Mouse (Mus musculus) C2C12 (cell line): ENCODE results near the gene En1.

ENCODE experiments used
- CEBPB ChIP-seq: IDR thresholded peaks from one replicate; pipeline ENCODE4 v1.6.1; 2011; ENCODE audit warnings: low read depth, mild to moderate bottlenecking, control low read depth, moderate library complexity
- MYOG ChIP-seq: IDR thresholded peaks from one replicate; pipeline ENCODE4 v1.6.1; 2011; ENCODE audit not compliant: control insufficient read depth, insufficient read length; ENCODE audit errors: extremely low read depth

DNA sequence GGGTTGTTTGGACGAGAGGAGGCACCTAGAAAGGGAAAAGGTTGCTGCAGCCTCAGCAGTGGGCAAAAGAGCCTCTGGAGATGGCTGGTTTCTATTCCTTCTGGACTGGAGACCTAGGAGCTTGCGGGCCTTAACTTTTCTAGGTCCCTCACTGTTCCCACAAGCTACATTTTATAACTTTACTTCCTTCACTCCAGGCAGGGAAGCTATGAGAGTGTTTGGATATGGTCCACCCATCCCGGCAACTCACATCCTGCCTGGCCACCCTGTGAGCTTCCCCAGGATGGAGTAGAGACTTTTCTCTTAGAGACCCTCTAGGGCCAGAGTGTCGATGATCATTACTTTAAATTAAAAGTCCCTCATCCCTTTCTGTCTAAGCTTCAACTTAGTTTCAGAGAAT lies 13.3 kb downstream of the En1 start:
- no peak for TF ChIP-seq MYOG
- no peak for TF ChIP-seq CEBPB
